ENCODE assay signal across 29 mouse cellular contexts in the genomic region with DNA sequence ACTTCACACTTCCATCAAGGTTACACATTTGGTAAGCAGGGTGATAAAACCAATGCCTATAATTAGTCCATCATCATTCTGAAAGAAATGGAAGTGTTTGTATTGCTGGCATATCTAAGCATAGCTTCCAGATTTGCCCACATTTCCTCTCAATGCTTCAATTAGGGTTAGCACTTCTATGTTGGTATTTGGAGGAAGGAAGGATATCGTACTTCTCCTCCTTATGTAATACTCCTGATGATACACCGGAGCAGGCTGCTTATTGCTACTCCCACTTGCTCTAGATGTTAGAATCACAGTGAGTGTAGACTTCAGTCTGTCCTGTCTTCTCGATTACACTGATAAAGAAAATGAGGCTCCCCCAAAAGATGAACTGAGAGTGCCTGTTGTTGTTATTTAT.
"Had no signal": no experiment of that assay in that cellular context is flagged by ENCODE, and none has a peak within 500 bp of the region (broad histone marks: within the 10 kb centered on the region; RNA-seq: fewer than 3 reads in every experiment).

No protein-coding gene starts in this region.

- H3K4me3 ChIP-seq: limb, embryonic 10.5 days; limb, embryonic 12.5 days; limb, embryonic 13.5 days; limb, embryonic 15.5 days; liver, embryonic 12.5 days; liver, embryonic 13.5 days; liver, embryonic 15.5 days; lung, embryonic 15.5 days; megakaryocyte, embryonic 14.5 days; midbrain, embryonic 10.5 days; midbrain, embryonic 12.5 days; midbrain, embryonic 13.5 days; midbrain, embryonic 15.5 days; myocyte had no signal

- DNase-seq: left cerebral cortex, postnatal 4 days; liver; liver, embryonic 13.5 days; liver, postnatal 0 days; lung, adult 18-20 months; lung, adult 2 months; lung, embryonic 14.5 days; lung, postnatal 10 days; lung, postnatal 14 days; lung, postnatal 36 days; lung, postnatal 4 days; midbrain, embryonic 14.5 days had no signal

- H3K27ac ChIP-seq: limb, embryonic 10.5 days; limb, embryonic 12.5 days; limb, embryonic 13.5 days; limb, embryonic 15.5 days; liver, embryonic 12.5 days; liver, embryonic 13.5 days; liver, embryonic 14.5 days; liver, embryonic 15.5 days; lung, embryonic 15.5 days; macrophage; midbrain, embryonic 10.5 days; midbrain, embryonic 12.5 days; midbrain, embryonic 13.5 days; midbrain, embryonic 15.5 days had no signal

- ATAC-seq: liver, embryonic 12.5 days; liver, postnatal 0 days; lung, postnatal 0 days; midbrain, embryonic 13.5 days; midbrain, embryonic 15.5 days; midbrain, embryonic 16.5 days had no signal
